Comparison of ENCODE assay signal across 13 mouse cellular contexts in genomic region chr7:24372786-24373185, GRCm38 (mm10). TPM values are rescaled to one million over a fixed set of nuclear protein-coding genes. Genes with fewer than 3 reads are reported as not detected.
DNase-seq lines count a peak whose midpoint lies in the region; ATAC-seq and TF ChIP-seq lines count a peak whose summit lies in the region.
"Had no signal": no experiment of that assay in that cellular context is flagged by ENCODE, and none has a peak within 500 bp of the region (broad histone marks: within the 10 kb centered on the region; RNA-seq: fewer than 3 reads in every experiment).

No protein-coding gene starts in this region.

- no peaks in the 10 kb centered on the region for H3K9me3 ChIP-seq in hindbrain, embryonic 12.5 days (replicated peaks)
- no peaks in the 10 kb centered on the region for H3K9me3 ChIP-seq in hindbrain, embryonic 11.5 days (ENCODE audit: control insufficient read depth, low read length)
- H3K9me3 ChIP-seq in MEL (replicated peaks; ENCODE audit: insufficient read depth, low read length) = no peaks in the 10 kb centered on the region
- no peaks in the 10 kb centered on the region for H3K9me3 ChIP-seq in liver, embryonic 15.5 days (replicated peaks)
- H3K9me3 ChIP-seq: midbrain, embryonic 15.5 days had no signal

- no peak for ATAC-seq in hindbrain, embryonic 12.5 days (ENCODE audit: low FRiP score)
- ATAC-seq in hindbrain, embryonic 11.5 days (ENCODE audit: low FRiP score) = no peak
- no peak for ATAC-seq in liver, embryonic 15.5 days (ENCODE audit: insufficient read depth)

- H3K4me1 ChIP-seq in hindbrain, embryonic 12.5 days = peaks cover 18% of the 10 kb centered on the region
- 0 out of 2 replicates have a peak, but pooled peaks cover 4% of the 10 kb centered on the region for H3K4me1 ChIP-seq in hindbrain, embryonic 11.5 days (replicated peaks; ENCODE audit: control insufficient read depth, insufficient read depth, low read length)
- H3K4me1 ChIP-seq in MEL (ENCODE audit: control insufficient read depth in 1 of 2, insufficient read depth in 2 of 2, low read length in 2 of 2) = peaks cover 20 to 60% of the 10 kb centered on the region in 2 experiments
- H3K4me1 ChIP-seq in liver, embryonic 15.5 days (replicated peaks) = peaks cover 80% of the 10 kb centered on the region

- no peak for DNase-seq in hindbrain, embryonic 11.5 days (ENCODE audit: low spot score)
- DNase-seq in A20 (ENCODE audit: low read depth, low spot score) (peak; percentile 81), MEL (ENCODE audit: low read depth, low spot score) (peak; percentile 61)
- no peak for DNase-seq in layer of hippocampus, adult 11-12 months (ENCODE audit: low spot score)
- DNase-seq in cerebellum, adult 11 months = no peak
- DNase-seq: adrenal gland, adult 8-10 months; cerebellum, postnatal 14 days had no signal

- TF ChIP-seq EP300 in MEL (IDR thresholded peaks at IDR 0.05; ENCODE audit: low read depth in 1 of 2, low read length in 2 of 2) = no peak

- peaks cover 49% of the 10 kb centered on the region for H3K79me2 ChIP-seq in MEL (ENCODE audit: control insufficient read depth, insufficient read depth, low read length, poor library complexity)

- no peak overlapping the region for H3K9ac ChIP-seq in hindbrain, embryonic 12.5 days
- H3K9ac ChIP-seq in hindbrain, embryonic 11.5 days (ENCODE audit: low read depth, low read length) = no peak overlapping the region
- H3K9ac ChIP-seq in MEL (ENCODE audit: control insufficient read depth, low read depth, low read length, poor library complexity, severe bottlenecking) = peak overlapping the region; percentile 95
- peak overlapping the region; percentile 100 for H3K9ac ChIP-seq in liver, embryonic 15.5 days
- H3K9ac ChIP-seq: midbrain, embryonic 15.5 days had no signal

- H3K4me2 ChIP-seq in hindbrain, embryonic 12.5 days (replicated peaks) = no peak overlapping the region
- H3K4me2 ChIP-seq in hindbrain, embryonic 11.5 days (replicated peaks; ENCODE audit: low read depth, low read length) = no peak overlapping the region
- peak overlapping the region; percentile 92 for H3K4me2 ChIP-seq in liver, embryonic 15.5 days

- no peaks in the 10 kb centered on the region for H3K36me3 ChIP-seq in hindbrain, embryonic 12.5 days
- H3K36me3 ChIP-seq in hindbrain, embryonic 11.5 days (ENCODE audit: control insufficient read depth, insufficient read depth, low read length) = no peaks in the 10 kb centered on the region
- peaks cover 2 to 30% of the 10 kb centered on the region in 2 experiments for H3K36me3 ChIP-seq in MEL (ENCODE audit: control insufficient read depth in 1 of 2, insufficient read depth in 2 of 2, low read length in 2 of 2)
- peaks cover 42% of the 10 kb centered on the region for H3K36me3 ChIP-seq in liver, embryonic 15.5 days (replicated peaks)
- H3K36me3 ChIP-seq: midbrain, embryonic 15.5 days had no signal

- no peak for TF ChIP-seq POLR2A in MEL (IDR thresholded peaks at IDR 0.05; ENCODE audit: control insufficient read depth in 1 of 2, insufficient read depth in 1 of 2, low read depth in 1 of 2, low read length in 2 of 2, poor library complexity in 1 of 2)

- no peak for TF ChIP-seq RAD21 in MEL (IDR thresholded peaks at IDR 0.05; ENCODE audit: low read depth, low read length)

- H3K4me3 ChIP-seq in hindbrain, embryonic 12.5 days = no peak overlapping the region
- no peak overlapping the region for H3K4me3 ChIP-seq in hindbrain, embryonic 11.5 days (ENCODE audit: low read depth, low read length)
- peak overlapping the region; percentile 74 to 90 for H3K4me3 ChIP-seq in MEL (ENCODE audit: control insufficient read depth in 1 of 2, insufficient read depth in 1 of 2, low read depth in 2 of 2, low read length in 2 of 2)
- peak overlapping the region; percentile 86 for H3K4me3 ChIP-seq in liver, embryonic 15.5 days (replicated peaks)
- H3K4me3 ChIP-seq: midbrain, embryonic 15.5 days had no signal

- peaks cover 9% of the 10 kb centered on the region for H3K27me3 ChIP-seq in hindbrain, embryonic 12.5 days
- 0 out of 2 replicates have a peak, but pooled peaks cover 3% of the 10 kb centered on the region for H3K27me3 ChIP-seq in hindbrain, embryonic 11.5 days (ENCODE audit: control insufficient read depth, insufficient read depth, low read length)
- no peaks in the 10 kb centered on the region for H3K27me3 ChIP-seq in MEL (ENCODE audit: control insufficient read depth in 1 of 2, insufficient read depth in 2 of 2, low read length in 2 of 2)
- H3K27me3 ChIP-seq in liver, embryonic 15.5 days = no peaks in the 10 kb centered on the region

- WGBS in hindbrain, embryonic 12.5 days = 61% methylated on average over 4 of the region's 4 CpGs
- WGBS in hindbrain, embryonic 11.5 days = 70% methylated on average over 4 of the region's 4 CpGs
- 18% methylated on average over 4 of the region's 4 CpGs for WGBS in liver, embryonic 15.5 days (ENCODE audit: insufficient replicate concordance)

- TF ChIP-seq CTCF in MEL (IDR thresholded peaks at IDR 0.05 in 2 of 3, conservative IDR thresholded peaks at IDR 0.05 in 1 of 3; ENCODE audit: control insufficient read depth in 1 of 3, insufficient read depth in 1 of 3, low read depth in 2 of 3, low read length in 3 of 3, poor library complexity in 1 of 3, severe bottlenecking in 1 of 3) = no peak

- H3K27ac ChIP-seq in hindbrain, embryonic 12.5 days = peak overlapping the region; percentile 57
- H3K27ac ChIP-seq in hindbrain, embryonic 11.5 days (ENCODE audit: low read depth, low read length) = no peak overlapping the region
- peak overlapping the region; percentile 97 for H3K27ac ChIP-seq in MEL (ENCODE audit: control insufficient read depth, low read depth, low read length)
- peak overlapping the region; percentile 98 for H3K27ac ChIP-seq in liver, embryonic 15.5 days (replicated peaks)

TF ChIP-seq in MEL, 35 proteins besides CTCF, POLR2A, EP300 and RAD21:
- TF ChIP-seq MXI1 (IDR thresholded peaks at IDR 0.05; ENCODE audit: low read depth, low read length) = no peak
- no peak for TF ChIP-seq GABPA (IDR thresholded peaks at IDR 0.05; ENCODE audit: low read depth, low read length)
- TF ChIP-seq ZC3H11A (IDR thresholded peaks at IDR 0.05; ENCODE audit: low read depth, low read length) = no peak
- no peak for TF ChIP-seq CHD2 (IDR thresholded peaks at IDR 0.05; ENCODE audit: low read length)
- no peak for TF ChIP-seq POLR2AphosphoS2 (IDR thresholded peaks at IDR 0.05; ENCODE audit: low read length)
- TF ChIP-seq ZMIZ1 (IDR thresholded peaks at IDR 0.05; ENCODE audit: low read depth, low read length) = no peak
- no peak for TF ChIP-seq TBP (IDR thresholded peaks at IDR 0.05; ENCODE audit: low read depth, low read length)
- TF ChIP-seq ZNF384 (IDR thresholded peaks at IDR 0.05; ENCODE audit: low read depth, low read length) = no peak
- TF ChIP-seq E2F4 (IDR thresholded peaks at IDR 0.05; ENCODE audit: borderline replicate concordance, low read depth, low read length) = no peak

RNA-seq across cellular contexts. Expression of gene Kcnn4, which starts 2.7 kb away (rescaled TPM):
- 2.1 and 2.4 TPM in 2 replicates for polyA plus RNA-seq in hindbrain, embryonic 12.5 days (2016; fragmentation: Nextera tagmentation; extraction: Ambion mirVana)
- 2.4 and 3.5 TPM in 2 replicates for polyA plus RNA-seq in hindbrain, embryonic 11.5 days (2014; fragmentation: Nextera tagmentation; extraction: Ambion mirVana)
- 175 and 256 TPM in 2 replicates for total RNA-seq in MEL (2012; rRNA removed)
- polyA plus RNA-seq in MEL (2012; ENCODE audit: insufficient read depth in 1 of 2, insufficient read length in 2 of 2, low read depth in 1 of 2, low replicate concordance in 2 of 2, missing spikeins in 1 of 2) = 100 to 1,000 TPM in 1 of 2 experiments, not detected in 1; 188 TPM
- 127 and 144 TPM in 2 replicates for polyA plus RNA-seq in liver, embryonic 15.5 days (2015; fragmentation: Nextera tagmentation; extraction: Ambion mirVana)

RNA-seq across cellular contexts. Expression of gene Lypd5, which starts 23.8 kb away (rescaled TPM):
- polyA plus RNA-seq in hindbrain, embryonic 12.5 days (2016; fragmentation: Nextera tagmentation; extraction: Ambion mirVana) = not detected in 2 replicates
- not detected in 2 replicates for polyA plus RNA-seq in hindbrain, embryonic 11.5 days (2014; fragmentation: Nextera tagmentation; extraction: Ambion mirVana)
- total RNA-seq in MEL (2012; rRNA removed) = not detected in 2 replicates
- not detected for polyA plus RNA-seq in MEL (2012; ENCODE audit: insufficient read depth in 1 of 2, insufficient read length in 2 of 2, low read depth in 1 of 2, low replicate concordance in 2 of 2, missing spikeins in 1 of 2)
- not detected in 2 replicates for polyA plus RNA-seq in liver, embryonic 15.5 days (2015; fragmentation: Nextera tagmentation; extraction: Ambion mirVana)
- total RNA-seq: adrenal gland, adult 8-10 months; ES-E14; heart, adult 8-10 months had no signal
- polyA plus RNA-seq: limb, embryonic 11.5 days; midbrain, embryonic 15.5 days had no signal

RNA-seq across cellular contexts. Expression of gene Smg9, which starts 26.6 kb away (rescaled TPM):
- 28.9 and 29.5 TPM in 2 replicates for polyA plus RNA-seq in hindbrain, embryonic 12.5 days (2016; fragmentation: Nextera tagmentation; extraction: Ambion mirVana)
- polyA plus RNA-seq in hindbrain, embryonic 11.5 days (2014; fragmentation: Nextera tagmentation; extraction: Ambion mirVana) = 18.4 and 21.3 TPM in 2 replicates
- 47.5 and 54.6 TPM in 2 replicates for total RNA-seq in MEL (2012; rRNA removed)
- 10 to 100 TPM in 1 of 2 experiments, not detected in 1; 95.3 TPM for polyA plus RNA-seq in MEL (2012; ENCODE audit: insufficient read depth in 1 of 2, insufficient read length in 2 of 2, low read depth in 1 of 2, low replicate concordance in 2 of 2, missing spikeins in 1 of 2)
- 14.8 and 15.9 TPM in 2 replicates for polyA plus RNA-seq in liver, embryonic 15.5 days (2015; fragmentation: Nextera tagmentation; extraction: Ambion mirVana)

RNA-seq across cellular contexts. Expression of gene Tescl, which starts 39.0 kb away (rescaled TPM):
- polyA plus RNA-seq in hindbrain, embryonic 12.5 days (2016; fragmentation: Nextera tagmentation; extraction: Ambion mirVana) = not detected in 2 replicates
- not detected in 2 replicates for polyA plus RNA-seq in hindbrain, embryonic 11.5 days (2014; fragmentation: Nextera tagmentation; extraction: Ambion mirVana)
- not detected in 2 replicates for total RNA-seq in MEL (2012; rRNA removed)
- not detected for polyA plus RNA-seq in MEL (2012; ENCODE audit: insufficient read depth in 1 of 2, insufficient read length in 2 of 2, low read depth in 1 of 2, low replicate concordance in 2 of 2, missing spikeins in 1 of 2)
- not detected in 2 replicates for polyA plus RNA-seq in liver, embryonic 15.5 days (2015; fragmentation: Nextera tagmentation; extraction: Ambion mirVana)
- polyA plus RNA-seq: limb, embryonic 11.5 days had no signal

RNA-seq across cellular contexts. Expression of gene Zfp94, which starts 56.3 kb away (rescaled TPM):
- polyA plus RNA-seq in hindbrain, embryonic 12.5 days (2016; fragmentation: Nextera tagmentation; extraction: Ambion mirVana) = 15.6 and 18.2 TPM in 2 replicates
- polyA plus RNA-seq in hindbrain, embryonic 11.5 days (2014; fragmentation: Nextera tagmentation; extraction: Ambion mirVana) = 12.8 and 15.4 TPM in 2 replicates
- 5.9 and 6.9 TPM in 2 replicates for total RNA-seq in MEL (2012; rRNA removed)
- polyA plus RNA-seq in MEL (2012; ENCODE audit: insufficient read depth in 1 of 2, insufficient read length in 2 of 2, low read depth in 1 of 2, low replicate concordance in 2 of 2, missing spikeins in 1 of 2) = 1 to 10 TPM in 1 of 2 experiments, not detected in 1; 5.9 TPM
- 1.7 TPM in 2 replicates for polyA plus RNA-seq in liver, embryonic 15.5 days (2015; fragmentation: Nextera tagmentation; extraction: Ambion mirVana)

Comparison
In these comparisons a context has a peak if more than half of its experiments do, and no peak if none do; other contexts are left out.
1. H3K4me3 ChIP-seq: peak in MEL (2 of 2) and liver, embryonic 15.5 days (single experiment); none in hindbrain, embryonic 12.5 days (single experiment) and hindbrain, embryonic 11.5 days (single experiment).
2. H3K9ac ChIP-seq: peak in MEL (single experiment) and liver, embryonic 15.5 days (single experiment); none in hindbrain, embryonic 12.5 days (single experiment) and hindbrain, embryonic 11.5 days (single experiment).
3. DNase-seq: peak in A20 (single experiment) and MEL (single experiment); none in hindbrain, embryonic 11.5 days (single experiment), layer of hippocampus, adult 11-12 months (single experiment) and cerebellum, adult 11 months (single experiment).